Mouse (Mus musculus): ENCODE results near the gene Shroom3. TPM values are rescaled to one million over a fixed set of nuclear protein-coding genes. Genes with fewer than 3 reads are reported as not detected.

The Shroom3 gene
- polyA plus RNA-seq, 1 experiment from 2014 or later, result 15.2 TPM

GRCm38 (mm10) chr5:92718856-92719255 lies 35.6 kb downstream of the Shroom3 start:
- ATAC-seq (replicated peaks; ENCODE audit: low FRiP score), result no peak
- no peak for DNase-seq (ENCODE audit: low spot score)
- H3K36me3 ChIP-seq (ENCODE audit: control insufficient read depth, insufficient read depth, low read length), result no peaks in the 10 kb centered on the region
- no peaks in the 10 kb centered on the region for H3K27me3 ChIP-seq (ENCODE audit: control insufficient read depth, insufficient read depth, low read length)
- no peak overlapping the region for H3K27ac ChIP-seq (ENCODE audit: low read depth, low read length)
- H3K4me2 ChIP-seq (ENCODE audit: low read depth, low read length, severe bottlenecking), result no peak overlapping the region
- H3K9ac ChIP-seq (ENCODE audit: low read length), result no peak overlapping the region
- H3K4me3 ChIP-seq (ENCODE audit: low read depth, low read length), result no peak overlapping the region
- H3K9me3 ChIP-seq (ENCODE audit: control insufficient read depth, low read length), result no peaks in the 10 kb centered on the region
- WGBS, result 72% methylated on average over 3 of the region's 3 CpGs
- H3K4me1 ChIP-seq (replicated peaks; ENCODE audit: control insufficient read depth, insufficient read depth, low read length), result no peaks in the 10 kb centered on the region; the same call in 1 of the 2 replicates

- no peak overlapping the region for H3K9ac ChIP-seq (ENCODE audit: low read length)
- H3K36me3 ChIP-seq (ENCODE audit: control insufficient read depth, insufficient read depth, low read length), result no peaks in the 10 kb centered on the region
- no peak overlapping the region for H3K4me3 ChIP-seq (ENCODE audit: low read depth, low read length)
- no peaks in the 10 kb centered on the region for H3K9me3 ChIP-seq (ENCODE audit: control insufficient read depth, low read length)
- DNase-seq (ENCODE audit: low spot score) (peak; percentile 17), ATAC-seq (replicated peaks; ENCODE audit: low FRiP score) (no peak)
- no peak overlapping the region for H3K4me2 ChIP-seq (ENCODE audit: low read depth, low read length, severe bottlenecking)
- no peaks in the 10 kb centered on the region for H3K4me1 ChIP-seq (replicated peaks; ENCODE audit: control insufficient read depth, insufficient read depth, low read length)
- H3K27ac ChIP-seq (ENCODE audit: low read depth, low read length), result no peak overlapping the region
- 96% methylated on average over 8 of the region's 8 CpGs for WGBS
- no peaks in the 10 kb centered on the region for H3K27me3 ChIP-seq (ENCODE audit: control insufficient read depth, insufficient read depth, low read length)
Measured at GRCm38 (mm10) chr5:92721610-92722009, 38.4 kb downstream of the Shroom3 start.

DNA sequence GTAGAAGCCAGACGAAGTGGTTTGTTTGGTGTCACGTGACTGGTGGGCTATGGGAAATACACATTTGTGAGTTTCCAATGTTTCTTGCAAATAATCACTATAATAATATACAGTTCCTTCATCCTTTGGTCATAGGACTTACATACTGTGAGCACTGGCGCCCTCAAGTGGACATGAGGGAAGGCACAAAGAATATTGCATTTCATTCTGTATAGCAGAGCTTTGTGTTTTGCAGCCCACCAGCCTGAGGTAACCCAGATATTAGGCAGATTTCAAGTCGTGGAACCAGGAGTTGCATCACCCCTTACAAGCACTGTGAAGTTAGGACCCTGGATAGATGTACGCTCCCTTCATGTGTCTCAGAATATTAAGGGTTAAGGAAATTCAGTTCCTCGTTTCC lies 42.7 kb downstream of the Shroom3 start:
- H3K4me3 ChIP-seq (ENCODE audit: low read depth, low read length), result no peak overlapping the region
- no peak overlapping the region for H3K27ac ChIP-seq (ENCODE audit: low read depth, low read length)
- ATAC-seq (replicated peaks; ENCODE audit: low FRiP score), result peak; percentile 68
- H3K36me3 ChIP-seq (ENCODE audit: control insufficient read depth, insufficient read depth, low read length), result no peaks in the 10 kb centered on the region
- H3K4me2 ChIP-seq (ENCODE audit: low read depth, low read length, severe bottlenecking), result no peak overlapping the region
- no peaks in the 10 kb centered on the region for H3K9me3 ChIP-seq (ENCODE audit: control insufficient read depth, low read length)
- peak; percentile 78 for DNase-seq (ENCODE audit: low spot score)
- H3K9ac ChIP-seq (ENCODE audit: low read length), result no peak overlapping the region
- no peaks in the 10 kb centered on the region for H3K4me1 ChIP-seq (replicated peaks; ENCODE audit: control insufficient read depth, insufficient read depth, low read length)
- H3K27me3 ChIP-seq (ENCODE audit: control insufficient read depth, insufficient read depth, low read length), result no peaks in the 10 kb centered on the region
- WGBS, result 30% methylated on average over 6 of the region's 6 CpGs

GRCm38 (mm10) chr5:92728252-92728828 lies 45.1 kb downstream of the Shroom3 start:
- no peak overlapping the region for H3K4me3 ChIP-seq (ENCODE audit: low read depth, low read length)
- no peak for DNase-seq (ENCODE audit: low spot score)
- H3K4me2 ChIP-seq (ENCODE audit: low read depth, low read length, severe bottlenecking), result no peak overlapping the region
- no peaks in the 10 kb centered on the region for H3K36me3 ChIP-seq (ENCODE audit: control insufficient read depth, insufficient read depth, low read length)
- H3K4me1 ChIP-seq (replicated peaks; ENCODE audit: control insufficient read depth, insufficient read depth, low read length), result no peaks in the 10 kb centered on the region
- H3K27me3 ChIP-seq (ENCODE audit: control insufficient read depth, insufficient read depth, low read length), result no peaks in the 10 kb centered on the region
- no peak for ATAC-seq (replicated peaks; ENCODE audit: low FRiP score)
- no peak overlapping the region for H3K9ac ChIP-seq (ENCODE audit: low read length)
- WGBS, result 57% methylated on average over 5 of the region's 5 CpGs
- H3K9me3 ChIP-seq (ENCODE audit: control insufficient read depth, low read length), result no peaks in the 10 kb centered on the region
- H3K27ac ChIP-seq (ENCODE audit: low read depth, low read length), result no peak overlapping the region

DNA sequence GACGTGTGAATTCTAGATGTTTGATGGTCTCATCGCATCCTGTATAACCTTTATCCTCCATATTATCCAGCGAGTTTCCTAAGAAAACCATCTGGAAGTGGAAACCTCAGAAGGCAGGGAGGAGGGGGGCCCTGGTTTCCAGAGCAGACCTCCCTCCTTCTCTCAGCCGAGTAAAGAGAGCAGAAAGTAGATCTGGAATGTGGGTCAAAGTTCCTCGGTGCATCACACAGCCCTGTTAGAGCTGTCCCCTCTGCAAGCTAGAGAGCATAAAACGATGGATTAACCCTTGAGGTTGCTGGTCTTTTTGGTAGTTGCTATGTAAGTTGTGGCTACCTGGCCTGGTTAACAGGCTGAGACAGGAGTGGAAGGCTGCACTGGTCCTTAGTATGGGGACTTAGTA lies 46.0 kb downstream of the Shroom3 start:
- Histone ChIP-seq H3K4me2 (ENCODE audit: low read depth, low read length, severe bottlenecking) (no peak overlapping the region), H3K4me3 (ENCODE audit: low read depth, low read length) (no peak overlapping the region), H3K27me3 (ENCODE audit: control insufficient read depth, insufficient read depth, low read length) (no peaks in the 10 kb centered on the region), H3K27ac (ENCODE audit: low read depth, low read length) (no peak overlapping the region), H3K9me3 (ENCODE audit: control insufficient read depth, low read length) (no peaks in the 10 kb centered on the region), H3K9ac (ENCODE audit: low read length) (0 out of 2 replicates have a peak overlapping the region, but pooled peaks have one; percentile 12), H3K4me1 (replicated peaks; ENCODE audit: control insufficient read depth, insufficient read depth, low read length) (no peaks in the 10 kb centered on the region), H3K36me3 (ENCODE audit: control insufficient read depth, insufficient read depth, low read length) (no peaks in the 10 kb centered on the region)
- WGBS, result 71% methylated on average over 6 of the region's 6 CpGs
- ATAC-seq (replicated peaks; ENCODE audit: low FRiP score), result no peak
- no peak for DNase-seq (ENCODE audit: low spot score)

GRCm38 (mm10) chr5:92741802-92742201 lies 58.6 kb downstream of the Shroom3 start:
- DNase-seq (ENCODE audit: low spot score), result no peak
- Histone ChIP-seq H3K4me2 (ENCODE audit: low read depth, low read length, severe bottlenecking) (no peak overlapping the region), H3K9ac (ENCODE audit: low read length) (no peak overlapping the region), H3K36me3 (ENCODE audit: control insufficient read depth, insufficient read depth, low read length) (no peaks in the 10 kb centered on the region), H3K27ac (ENCODE audit: low read depth, low read length) (no peak overlapping the region), H3K9me3 (ENCODE audit: control insufficient read depth, low read length) (no peaks in the 10 kb centered on the region), H3K27me3 (ENCODE audit: control insufficient read depth, insufficient read depth, low read length) (no peaks in the 10 kb centered on the region), H3K4me3 (ENCODE audit: low read depth, low read length) (no peak overlapping the region), H3K4me1 (replicated peaks; ENCODE audit: control insufficient read depth, insufficient read depth, low read length) (no peaks in the 10 kb centered on the region)
- no peak for ATAC-seq (replicated peaks; ENCODE audit: low FRiP score)
- WGBS, result 75% methylated on average over 3 of the region's 3 CpGs

GRCm38 (mm10) chr5:92742701-92743100 lies 59.5 kb downstream of the Shroom3 start:
- Histone ChIP-seq H3K9me3 (ENCODE audit: control insufficient read depth, low read length) (no peaks in the 10 kb centered on the region), H3K4me1 (replicated peaks; ENCODE audit: control insufficient read depth, insufficient read depth, low read length) (no peaks in the 10 kb centered on the region), H3K9ac (ENCODE audit: low read length) (no peak overlapping the region), H3K36me3 (ENCODE audit: control insufficient read depth, insufficient read depth, low read length) (no peaks in the 10 kb centered on the region), H3K4me3 (ENCODE audit: low read depth, low read length) (no peak overlapping the region), H3K4me2 (ENCODE audit: low read depth, low read length, severe bottlenecking) (no peak overlapping the region), H3K27me3 (ENCODE audit: control insufficient read depth, insufficient read depth, low read length) (no peaks in the 10 kb centered on the region), H3K27ac (ENCODE audit: low read depth, low read length) (no peak overlapping the region)
- DNase-seq (ENCODE audit: low spot score) (no peak), ATAC-seq (replicated peaks; ENCODE audit: low FRiP score) (no peak)
- WGBS, result 81% methylated on average over 5 of the region's 5 CpGs

DNA sequence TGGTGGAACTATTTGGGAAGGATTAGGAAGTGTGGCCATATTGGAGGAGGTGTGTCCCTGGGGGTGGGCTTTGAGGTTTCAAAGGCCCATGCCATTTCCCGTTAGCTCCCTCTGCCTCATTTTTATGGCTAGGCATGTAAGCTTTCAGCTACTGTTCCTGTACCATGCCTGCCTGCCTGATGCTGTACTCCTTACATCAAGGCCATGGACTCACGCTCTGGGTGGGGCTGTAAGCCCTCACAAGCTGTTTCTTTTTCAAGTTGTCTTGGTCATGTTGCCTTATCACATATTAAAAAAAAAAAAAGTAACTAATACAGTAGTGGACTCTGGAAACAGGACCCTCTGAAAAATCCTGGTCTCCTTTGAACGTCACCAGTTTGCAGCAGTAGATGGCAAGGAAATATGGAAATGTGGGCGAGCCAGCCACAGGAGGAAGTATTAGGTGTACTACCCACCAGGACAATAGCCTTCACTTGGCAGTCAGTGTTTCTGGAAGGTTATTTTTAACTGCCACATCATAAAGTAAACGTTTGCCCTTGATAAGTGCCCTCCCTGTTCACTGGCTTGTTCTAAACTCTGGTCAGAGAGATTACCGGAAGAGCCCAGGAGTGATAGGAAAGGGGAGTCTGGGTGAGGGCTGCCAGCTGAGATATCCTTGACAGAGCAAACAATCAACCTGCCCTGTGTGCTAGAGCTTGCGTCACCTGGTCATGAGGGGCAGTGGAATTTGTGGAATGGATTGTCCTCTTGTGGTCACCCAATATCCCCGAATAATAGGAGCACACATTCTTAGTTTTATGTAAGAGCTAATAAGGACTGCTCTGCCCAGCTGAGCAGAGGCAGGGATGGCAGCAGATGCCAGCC lies 62.4 kb downstream of the Shroom3 start:
- H3K36me3 ChIP-seq (ENCODE audit: control insufficient read depth, insufficient read depth, low read length), result no peaks in the 10 kb centered on the region
- H3K27me3 ChIP-seq (ENCODE audit: control insufficient read depth, insufficient read depth, low read length), result no peaks in the 10 kb centered on the region
- H3K9me3 ChIP-seq (ENCODE audit: control insufficient read depth, low read length), result no peaks in the 10 kb centered on the region
- H3K9ac ChIP-seq (ENCODE audit: low read length), result no peak overlapping the region
- 88% methylated on average over 8 of the region's 8 CpGs for WGBS
- DNase-seq (ENCODE audit: low spot score) (no peak), ATAC-seq (replicated peaks; ENCODE audit: low FRiP score) (no peak)
- H3K4me3 ChIP-seq (ENCODE audit: low read depth, low read length), result no peak overlapping the region
- no peak overlapping the region for H3K27ac ChIP-seq (ENCODE audit: low read depth, low read length)
- H3K4me1 ChIP-seq (replicated peaks; ENCODE audit: control insufficient read depth, insufficient read depth, low read length), result no peaks in the 10 kb centered on the region
- H3K4me2 ChIP-seq (ENCODE audit: low read depth, low read length, severe bottlenecking), result no peak overlapping the region

DNA sequence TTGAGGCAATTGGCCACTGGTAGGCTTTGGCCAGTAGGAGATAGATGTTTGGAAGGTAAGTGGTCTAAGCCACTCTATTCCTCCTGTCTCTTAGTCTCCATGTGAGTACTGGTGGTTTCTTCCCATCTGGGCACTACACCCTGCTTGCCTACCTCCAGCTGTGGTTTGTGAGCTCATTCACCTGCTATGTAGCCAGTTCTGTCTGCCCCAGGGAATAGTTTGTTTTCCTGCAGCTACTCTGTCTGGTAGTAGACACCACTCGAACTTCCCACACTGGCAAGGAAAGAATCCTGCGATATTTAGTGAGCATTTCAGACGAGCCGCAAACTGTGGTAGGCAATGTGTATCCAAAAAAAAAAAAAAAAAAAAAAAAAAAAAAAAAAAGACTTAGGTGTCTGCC lies 68.3 kb downstream of the Shroom3 start:
- Histone ChIP-seq H3K4me3 (ENCODE audit: low read depth, low read length) (no peak overlapping the region), H3K36me3 (ENCODE audit: control insufficient read depth, insufficient read depth, low read length) (no peaks in the 10 kb centered on the region), H3K4me1 (replicated peaks; ENCODE audit: control insufficient read depth, insufficient read depth, low read length) (no peaks in the 10 kb centered on the region), H3K27me3 (ENCODE audit: control insufficient read depth, insufficient read depth, low read length) (no peaks in the 10 kb centered on the region), H3K9ac (ENCODE audit: low read length) (no peak overlapping the region), H3K4me2 (ENCODE audit: low read depth, low read length, severe bottlenecking) (no peak overlapping the region), H3K9me3 (ENCODE audit: control insufficient read depth, low read length) (no peaks in the 10 kb centered on the region), H3K27ac (ENCODE audit: low read depth, low read length) (no peak overlapping the region)
- DNase-seq (ENCODE audit: low spot score) (no peak), ATAC-seq (replicated peaks; ENCODE audit: low FRiP score) (no peak)
- WGBS, result 88% methylated on average over 4 of the region's 4 CpGs
